Mouse (Mus musculus) limb, embryonic 10.5 days (tissue): ENCODE results near the gene Ebi3. TPM values are rescaled to one million over a fixed set of nuclear protein-coding genes. Genes with fewer than 3 reads are reported as not detected.
"Not testable (repeated sequence)": the region's sequence is repeated elsewhere in the genome, so short reads cannot be mapped to it uniquely, and the experiment has no call there.

Source experiments
- DNase-seq: peaks from one replicate; pipeline ENCODE4 v3.0.0-alpha.2; 2017; ENCODE audit warnings: low spot score
- H3K27ac ChIP-seq: fragments of 300-500 bp; sonication (generic); 2 replicates; pipeline ENCODE4 v1.5.1; 2016; ENCODE audit warnings: mild to moderate bottlenecking
- H3K27me3 ChIP-seq: fragments of 300-500 bp; sonication (generic); 2 replicates; pipeline ENCODE4 v1.6.1; 2016; ENCODE audit warnings: low read depth, mild to moderate bottlenecking; ENCODE audit not compliant: poor library complexity, severe bottlenecking
- H3K36me3 ChIP-seq: fragments of 300-500 bp; sonication (generic); 2 replicates; pipeline ENCODE4 v1.6.1; 2016; ENCODE audit warnings: mild to moderate bottlenecking, moderate library complexity
- H3K4me1 ChIP-seq: fragments of 300-500 bp; sonication (generic); 2 replicates; pipeline ENCODE4 v1.6.1; 2016
- H3K4me3 ChIP-seq: fragments of 300-500 bp; sonication (generic); 2 replicates; pipeline ENCODE4 v1.5.1; 2016; ENCODE audit warnings: mild to moderate bottlenecking, moderate library complexity
- H3K9me3 ChIP-seq: fragments of 300-500 bp; sonication (generic); replicated peaks from 2 replicates; pipeline ENCODE4 v1.6.1; 2016; ENCODE audit warnings: mild to moderate bottlenecking
- WGBS: fragments of 180-500 bp; shearing (Covaris S2); methylation state at CpG from one replicate; pipeline ENCODE4 v1.1.7; 2016; 5-methylcytosine and 5-hydroxymethylcytosine counted together
- polyA plus RNA-seq: library from polyadenylated mRNA; unstranded; fragments of >200 nt; fragmentation: Nextera tagmentation; extraction: Ambion mirVana; gene quantifications from 2 replicates; pipeline ENCODE4 v1.2.1, GENCODE M21; 2016

The Ebi3 gene
- polyA plus RNA-seq = 0.90 and 1.1 TPM in 2 replicates

DNA sequence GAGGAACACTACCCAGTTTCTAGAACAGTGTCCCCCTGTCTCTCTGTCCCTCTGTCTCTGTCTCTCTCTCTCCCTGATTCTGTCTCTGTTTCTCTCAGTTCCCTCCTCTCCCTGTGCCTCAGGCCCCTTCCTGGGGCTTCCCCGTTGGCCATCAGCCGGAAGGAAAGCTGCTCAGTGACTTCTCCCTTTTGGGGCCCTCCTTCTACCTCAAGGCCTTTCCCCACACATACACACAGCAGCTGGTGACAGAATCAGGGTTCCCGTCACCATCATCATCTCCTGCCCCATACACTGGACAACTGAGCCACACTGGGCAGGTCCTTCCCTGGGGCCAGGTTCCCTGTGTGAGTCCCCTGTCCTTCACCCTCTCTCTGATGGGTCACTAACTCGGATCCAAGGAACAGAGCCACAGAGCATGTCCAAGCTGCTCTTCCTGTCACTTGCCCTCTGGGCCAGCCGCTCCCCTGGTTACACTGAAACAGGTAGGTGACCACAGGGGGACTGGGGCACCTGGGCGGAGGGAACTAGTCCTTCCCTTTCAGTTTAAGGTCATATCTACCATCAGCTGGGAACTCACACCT lies at the start of gene Ebi3:
Gene Ebi3 (plus strand): TSS at position 194 of the 581 bp plus-strand sequence.
- Histone ChIP-seq H3K4me1 (peaks cover 14% of the 10 kb centered on the region), H3K27ac (no peak within 1 kb of the TSS), H3K4me3 (no peak within 1 kb of the TSS), H3K36me3 (no peaks in the 10 kb centered on the region), H3K27me3 (peaks cover 18% of the 10 kb centered on the region), H3K9me3 (no peaks in the 10 kb centered on the region)
- 75% methylated on average over 6 of the region's 6 CpGs for WGBS
- no peak for DNase-seq

DNA sequence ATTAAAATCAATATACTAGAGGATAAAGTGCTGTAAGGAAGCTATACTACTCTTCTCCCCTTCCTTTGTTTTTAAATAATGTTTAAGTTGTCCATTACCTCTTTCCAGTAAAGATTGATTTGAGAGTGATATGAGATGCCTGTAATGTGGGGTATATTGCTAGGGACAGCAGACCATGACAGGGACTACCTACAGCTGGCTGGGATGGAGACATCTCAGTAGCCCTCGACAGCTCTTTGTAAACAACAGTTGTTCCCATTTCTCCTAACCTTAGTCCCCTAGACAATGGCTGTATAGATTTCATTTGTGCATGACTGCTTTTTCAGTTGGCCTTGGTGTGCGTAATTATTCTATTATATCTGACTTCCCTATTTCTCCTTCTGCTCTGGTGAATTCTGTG lies 49.4 kb upstream of the Ebi3 start:
- H3K9me3 ChIP-seq = no peaks in the 10 kb centered on the region; the same call in 1 of the 2 replicates
- no peaks in the 10 kb centered on the region for H3K27me3 ChIP-seq
- H3K4me3 ChIP-seq = no peak overlapping the region
- no peaks in the 10 kb centered on the region for H3K4me1 ChIP-seq
- H3K27ac ChIP-seq = no peak overlapping the region
- no peak for DNase-seq
- 78% methylated on average over 2 of the region's 2 CpGs for WGBS
- H3K36me3 ChIP-seq = peaks cover 5% of the 10 kb centered on the region

GRCm38 (mm10) chr17:55903687-55904086 lies 48.8 kb upstream of the Ebi3 start:
- no peak for DNase-seq
- WGBS = 88% methylated on average over 1 of the region's 1 CpGs
- no peaks in the 10 kb centered on the region for H3K27me3 ChIP-seq
- no peaks in the 10 kb centered on the region for H3K4me1 ChIP-seq
- H3K36me3 ChIP-seq = no peaks in the 10 kb centered on the region
- H3K9me3 ChIP-seq = no peaks in the 10 kb centered on the region
- H3K27ac ChIP-seq = no peak overlapping the region
- H3K4me3 ChIP-seq = no peak overlapping the region

DNA sequence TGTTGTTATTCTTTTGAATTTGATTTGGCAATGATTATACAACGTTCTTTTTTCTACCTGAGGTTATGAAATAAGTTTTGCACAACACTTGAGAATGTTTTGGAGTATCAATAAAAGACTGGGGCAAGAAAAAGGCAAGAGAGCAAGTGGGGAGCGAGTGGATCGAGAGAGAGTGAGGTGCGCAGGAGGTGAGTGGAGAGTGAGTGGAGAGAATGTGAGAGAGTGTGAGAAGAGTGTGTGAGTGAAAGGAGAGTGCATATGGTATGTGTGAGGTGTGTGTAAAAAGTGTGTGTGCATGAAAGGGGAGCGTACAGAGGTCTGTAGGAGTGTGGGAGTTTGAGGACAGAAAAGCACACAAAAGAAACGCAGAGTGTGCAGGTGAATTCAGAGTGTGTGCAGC lies 48.3 kb upstream of the Ebi3 start:
- WGBS = 79% methylated on average over 6 of the region's 6 CpGs
- Histone ChIP-seq H3K27me3 (no peaks in the 10 kb centered on the region), H3K36me3 (no peaks in the 10 kb centered on the region), H3K4me3 (no peak overlapping the region), H3K9me3 (no peaks in the 10 kb centered on the region), H3K4me1 (no peaks in the 10 kb centered on the region), H3K27ac (no peak overlapping the region)
- no peak for DNase-seq

DNA sequence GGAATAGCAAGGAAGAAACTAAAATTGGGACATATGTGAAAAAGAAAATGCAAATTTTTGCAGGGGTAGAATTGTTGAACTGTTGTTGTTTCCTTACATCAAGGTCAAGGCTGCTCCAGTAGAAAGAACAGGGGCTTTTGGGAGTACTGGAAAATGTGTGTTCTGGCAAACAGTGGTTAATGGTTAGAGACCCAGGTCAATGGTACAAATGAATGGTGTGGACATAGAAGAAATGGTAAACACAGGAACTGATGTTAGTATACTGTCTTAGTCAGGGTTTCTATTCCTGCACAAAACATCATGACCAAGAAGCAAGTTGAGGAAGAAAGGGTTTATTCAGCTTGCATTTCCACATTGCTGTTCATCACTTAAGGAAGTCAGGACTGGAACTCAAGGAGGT lies 45.8 kb upstream of the Ebi3 start:
- DNase-seq = no peak
- Histone ChIP-seq H3K4me1 (no peaks in the 10 kb centered on the region), H3K27me3 (no peaks in the 10 kb centered on the region), H3K9me3 (no peaks in the 10 kb centered on the region), H3K36me3 (no peaks in the 10 kb centered on the region), H3K27ac (no peak overlapping the region), H3K4me3 (no peak overlapping the region)

DNA sequence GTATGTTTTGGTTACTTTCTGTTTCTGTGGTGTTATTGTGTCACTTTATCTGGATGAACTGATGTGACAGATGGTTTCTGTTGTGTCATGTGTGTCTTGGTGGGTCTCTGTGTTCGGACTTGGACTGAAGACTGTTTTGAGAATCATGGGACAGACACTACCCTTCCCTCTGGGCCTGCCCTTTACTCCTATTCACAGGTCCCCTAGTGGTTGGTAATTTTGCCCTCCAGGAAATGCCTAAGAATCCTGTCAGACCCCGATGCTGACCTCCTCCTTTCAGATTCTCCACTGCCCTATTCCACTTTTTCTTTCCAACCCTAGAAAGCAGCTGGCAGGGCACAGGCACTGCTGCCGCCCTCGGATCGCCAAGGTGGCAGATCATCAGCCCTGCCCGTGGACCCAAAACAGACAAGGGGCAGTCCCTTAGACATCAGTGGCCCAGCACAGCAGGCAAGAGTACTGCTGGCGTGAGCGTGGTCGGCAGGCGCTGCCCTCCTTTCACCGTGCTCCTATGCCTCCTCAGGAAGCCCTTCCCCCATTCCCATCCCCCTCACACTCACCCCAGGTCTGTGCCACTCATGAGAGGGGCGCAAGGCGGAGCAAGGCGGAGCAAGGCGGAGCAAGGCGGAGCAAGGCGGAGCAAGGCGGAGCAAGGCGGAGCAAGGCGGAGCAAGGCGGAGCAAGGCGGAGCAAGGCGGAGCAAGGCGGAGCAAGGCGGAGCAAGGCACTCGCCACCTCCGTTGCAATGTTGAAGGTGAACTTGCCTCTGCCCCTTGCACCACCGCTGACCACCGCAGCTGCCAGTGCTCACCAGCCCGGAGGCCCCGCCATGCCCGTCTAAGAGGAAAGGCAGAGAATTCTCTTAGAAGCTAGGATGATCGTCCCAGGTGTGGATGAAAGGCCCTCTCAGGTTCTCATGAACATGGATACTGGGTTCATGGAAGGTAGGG lies 20.6 kb upstream of the Ebi3 start:
- H3K4me3 ChIP-seq = peak overlapping the region; percentile 65
- 0 out of 2 replicates have a peak, but pooled peaks cover 7% of the 10 kb centered on the region for H3K4me1 ChIP-seq
- peak overlapping the region; percentile 91 for H3K27ac ChIP-seq
- H3K9me3 ChIP-seq = no peaks in the 10 kb centered on the region; the same call in 1 of the 2 replicates
- WGBS = 2% methylated on average over 33 of the region's 33 CpGs
- DNase-seq = peak; percentile 78
- no peaks in the 10 kb centered on the region for H3K27me3 ChIP-seq
- H3K36me3 ChIP-seq = no peaks in the 10 kb centered on the region

DNA sequence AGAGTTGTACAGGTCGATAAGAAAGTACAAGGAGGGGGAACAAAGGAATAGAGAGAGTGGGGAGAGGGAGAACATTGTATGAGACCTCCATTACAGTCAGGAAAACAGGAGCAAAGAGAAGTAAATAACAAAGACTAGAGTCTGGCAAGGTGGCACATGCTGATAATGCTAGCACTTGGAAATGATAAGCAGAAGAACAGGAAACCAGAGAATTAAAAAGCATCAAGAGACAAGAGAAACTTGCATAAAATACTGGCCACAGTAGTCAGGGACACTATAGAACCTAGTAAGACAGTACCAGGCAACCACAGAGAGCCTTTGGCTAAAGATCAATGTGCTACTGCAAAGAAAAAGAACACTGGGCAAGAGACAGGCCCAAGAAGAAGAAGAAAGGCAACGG lies 19.8 kb upstream of the Ebi3 start:
- H3K9me3 ChIP-seq = no peaks in the 10 kb centered on the region; the same call in 1 of the 2 replicates
- H3K36me3 ChIP-seq = no peaks in the 10 kb centered on the region
- WGBS = 63% methylated on average over 2 of the region's 2 CpGs
- no peaks in the 10 kb centered on the region for H3K27me3 ChIP-seq
- H3K27ac ChIP-seq = peak overlapping the region; percentile 91
- peak overlapping the region; percentile 65 for H3K4me3 ChIP-seq
- no peak for DNase-seq
- H3K4me1 ChIP-seq = 0 out of 2 replicates have a peak, but pooled peaks cover 7% of the 10 kb centered on the region

GRCm38 (mm10) chr17:55933191-55933590 lies 19.2 kb upstream of the Ebi3 start:
- no peak for DNase-seq
- Histone ChIP-seq H3K27ac (no peak overlapping the region), H3K4me3 (no peak overlapping the region), H3K9me3 (no peaks in the 10 kb centered on the region; the same call in 1 of the 2 replicates), H3K4me1 (0 out of 2 replicates have a peak, but pooled peaks cover 7% of the 10 kb centered on the region), H3K36me3 (peaks cover 3% of the 10 kb centered on the region), H3K27me3 (no peaks in the 10 kb centered on the region)
- WGBS = 95% methylated on average over 15 of the region's 15 CpGs

DNA sequence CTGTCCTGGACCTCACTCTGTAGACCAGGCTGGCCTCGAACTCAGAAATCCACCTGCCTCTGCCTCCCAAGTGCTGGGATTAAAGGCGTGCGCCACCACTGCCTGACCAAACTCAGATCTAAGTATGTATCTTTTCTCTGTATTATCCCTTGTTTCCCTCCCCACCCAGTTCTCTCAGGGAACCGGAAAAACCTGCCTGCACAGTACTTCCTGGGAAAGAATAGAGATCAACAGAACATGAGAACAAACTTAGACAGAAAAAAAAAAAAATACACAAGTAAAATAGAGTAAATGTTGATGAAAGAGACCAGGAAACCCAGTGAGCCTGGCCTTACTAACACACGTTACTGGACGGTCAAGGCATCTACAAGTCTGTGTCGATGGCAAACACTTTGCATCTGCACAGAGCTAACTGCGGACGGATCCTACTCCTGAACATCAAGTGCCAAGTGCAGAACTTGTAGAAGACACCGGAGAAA lies 8.0 kb upstream of the Ebi3 start:
- DNase-seq, H3K27me3 ChIP-seq, H3K9me3 ChIP-seq, H3K4me1 ChIP-seq: not testable (repeated sequence)
- Histone ChIP-seq H3K27ac (peak overlapping the region; percentile 85; the same call in 1 of the 2 replicates), H3K4me3 (peak overlapping the region; percentile 60), H3K36me3 (peaks cover 12% of the 10 kb centered on the region)
- WGBS = 39% methylated on average over 10 of the region's 10 CpGs

GRCm38 (mm10) chr17:55944866-55945682 lies 7.4 kb upstream of the Ebi3 start:
- not testable (repeated sequence) for H3K9me3 ChIP-seq, H3K36me3 ChIP-seq, H3K4me1 ChIP-seq, H3K27me3 ChIP-seq
- peak; percentile 76 for DNase-seq
- WGBS = under 1% methylated on average over 56 of the region's 56 CpGs
- Histone ChIP-seq H3K4me3 (peak overlapping the region; percentile 60), H3K27ac (peak overlapping the region; percentile 85)

DNA sequence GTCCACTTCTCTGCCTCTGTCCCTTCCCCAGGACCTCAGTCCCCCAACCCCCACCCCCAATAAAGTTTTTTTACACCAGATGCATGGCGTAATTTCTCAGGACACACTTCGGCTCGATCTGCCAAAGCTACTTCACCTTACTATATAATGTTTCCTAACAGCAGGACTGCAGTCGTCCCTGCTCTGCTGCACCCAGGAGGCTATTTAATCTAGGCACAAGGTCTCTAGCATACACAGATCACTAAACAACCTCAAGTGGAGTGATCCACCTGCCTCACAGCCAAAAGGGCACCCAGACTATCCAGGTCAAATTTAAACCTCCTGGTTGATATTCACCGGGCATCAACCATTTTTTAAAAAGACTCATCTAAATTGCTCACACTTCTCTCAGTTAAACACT lies 6.7 kb upstream of the Ebi3 start:
- Histone ChIP-seq H3K9me3 (no peaks in the 10 kb centered on the region), H3K4me3 (peak overlapping the region; percentile 60), H3K36me3 (peaks cover 1% of the 10 kb centered on the region; the same call in 1 of the 2 replicates), H3K27ac (peak overlapping the region; percentile 85; the same call in 1 of the 2 replicates), H3K4me1 (peaks cover 6% of the 10 kb centered on the region), H3K27me3 (no peaks in the 10 kb centered on the region)
- DNase-seq = no peak
- WGBS = 31% methylated on average over 5 of the region's 5 CpGs

DNA sequence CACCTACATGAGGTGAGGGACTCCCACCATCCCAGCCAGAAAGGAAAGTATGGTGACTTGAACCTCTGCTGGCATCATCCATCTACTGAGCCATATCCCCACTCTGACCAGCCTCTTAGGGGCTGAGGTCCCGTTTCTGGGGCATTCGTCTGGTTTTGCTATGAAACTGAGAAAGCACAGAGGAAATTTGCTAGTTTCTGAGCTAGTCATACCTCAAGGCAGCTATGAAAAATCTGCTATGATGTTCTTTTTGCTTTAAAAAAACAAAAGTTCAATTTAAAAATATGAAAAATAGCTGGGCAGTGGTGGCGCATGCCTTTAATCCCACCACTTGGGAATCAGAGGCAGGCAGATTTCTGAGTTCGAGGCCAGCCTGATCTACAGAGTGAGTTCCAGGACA lies 3.8 kb upstream of the Ebi3 start:
- Histone ChIP-seq H3K4me1 (peaks cover 6% of the 10 kb centered on the region), H3K27ac (no peak overlapping the region), H3K27me3 (no peaks in the 10 kb centered on the region), H3K9me3 (no peaks in the 10 kb centered on the region), H3K36me3 (no peaks in the 10 kb centered on the region), H3K4me3 (no peak overlapping the region)
- WGBS = 93% methylated on average over 4 of the region's 4 CpGs
- no peak for DNase-seq
